Mouse (Mus musculus) intestine, embryonic 14.5 days (tissue): ENCODE results near the gene Crip3. TPM values are rescaled to one million over a fixed set of nuclear protein-coding genes. Genes with fewer than 3 reads are reported as not detected.
A peak's percentile ranks its signal among the peaks of the same experiment; 100 is the strongest.

Experiments
- ATAC-seq: fragments of 200-750 bp; cut with Nextera tagmentation; replicated peaks from 2 replicates; pipeline ENCODE4 v1.8.0; 2017; ENCODE audit warnings: low read depth, moderate number of reproducible peaks, moderate TSS enrichment, moderate library complexity; ENCODE audit not compliant: low FRiP score, low TSS enrichment
- DNase-seq: peaks from one replicate; pipeline ENCODE4 v3.0.0-alpha.2; 2018; ENCODE audit warnings: low spot score
- H3K27ac ChIP-seq: fragments of 300-500 bp; sonication (generic); 2 replicates; pipeline ENCODE4 v1.5.1; 2014; ENCODE audit warnings: low read depth, mild to moderate bottlenecking, control low read depth
- H3K27me3 ChIP-seq: fragments of 300-500 bp; sonication (generic); replicated peaks from 2 replicates; pipeline ENCODE4 v1.6.1; 2014; ENCODE audit warnings: low read length, control low read depth; ENCODE audit not compliant: control insufficient read depth, insufficient read depth
- H3K36me3 ChIP-seq: fragments of 300-500 bp; sonication (generic); 2 replicates; pipeline ENCODE4 v1.6.1; 2014; ENCODE audit warnings: low read length, control low read depth; ENCODE audit not compliant: control insufficient read depth, insufficient read depth
- H3K4me1 ChIP-seq: fragments of 300-500 bp; sonication (generic); replicated peaks from 2 replicates; pipeline ENCODE4 v1.6.1; 2014; ENCODE audit warnings: low read length, control low read depth, mixed read lengths; ENCODE audit not compliant: control insufficient read depth, insufficient read depth
- H3K4me2 ChIP-seq: fragments of 300-500 bp; sonication (generic); 2 replicates; pipeline ENCODE4 v1.6.1; 2014; ENCODE audit warnings: low read length
- H3K4me3 ChIP-seq: fragments of 300-500 bp; sonication (generic); 2 replicates; pipeline ENCODE4 v1.5.1; 2014; ENCODE audit warnings: low read depth, low read length, control low read depth, mixed read lengths
- H3K9ac ChIP-seq: fragments of 300-500 bp; sonication (generic); 2 replicates; pipeline ENCODE4 v1.6.1; 2014; ENCODE audit warnings: mild to moderate bottlenecking, low read length
- H3K9me3 ChIP-seq: fragments of 300-500 bp; sonication (generic); 2 replicates; pipeline ENCODE4 v1.6.1; 2016; ENCODE audit warnings: low read length, control low read depth; ENCODE audit not compliant: control insufficient read depth
- WGBS: fragments of 180-500 bp; shearing (Covaris S2); extraction: QIAGEN DNeasy Blood & Tissue Kit; methylation state at CpG from one replicate; pipeline ENCODE4 v1.1.7; 2014; 5-methylcytosine and 5-hydroxymethylcytosine counted together
- polyA plus RNA-seq: library from polyadenylated mRNA; unstranded; fragments of >200 nt; fragmentation: Nextera tagmentation; extraction: Ambion mirVana; gene quantifications from 2 replicates; pipeline ENCODE4 v1.2.1, GENCODE M21; 2014

Gene Crip3
- polyA plus RNA-seq: 0.57 and 0.67 TPM in 2 replicates

GRCm38 (mm10) chr17:46428761-46429414 lies at the start of gene Crip3:
TSS of gene Crip3 (plus strand) at chr17:46428926.
- 8% methylated on average over 18 of the region's 18 CpGs for WGBS
- Histone ChIP-seq H3K4me2 (peak within 1 kb of the TSS; percentile 41), H3K4me1 (no peaks in the 10 kb centered on the region), H3K9me3 (no peaks in the 10 kb centered on the region), H3K36me3 (no peaks in the 10 kb centered on the region), H3K27ac (no peak within 1 kb of the TSS), H3K9ac (no peak within 1 kb of the TSS), H3K4me3 (0 out of 2 replicates have a peak within 1 kb of the TSS, but pooled peaks have one; percentile 3), H3K27me3 (no peaks in the 10 kb centered on the region)
- DNase-seq: no peak
- 0 out of 2 replicates have a peak, but pooled peaks have one; percentile 12 for ATAC-seq

- no peaks in the 10 kb centered on the region for H3K27me3 ChIP-seq
- DNase-seq (peak; percentile 98), ATAC-seq (peak; percentile 97)
- H3K9me3 ChIP-seq: no peaks in the 10 kb centered on the region
- peaks cover 9% of the 10 kb centered on the region for H3K4me1 ChIP-seq
- H3K4me2 ChIP-seq: peak within 1 kb of the TSS; percentile 60
- H3K9ac ChIP-seq: peak within 1 kb of the TSS; percentile 92
- H3K27ac ChIP-seq: peak within 1 kb of the TSS; percentile 83
- under 1% methylated on average over 58 of the region's 105 CpGs for WGBS
- peak within 1 kb of the TSS; percentile 87 for H3K4me3 ChIP-seq
- peaks cover 19% of the 10 kb centered on the region; the same call in 1 of the 2 replicates for H3K36me3 ChIP-seq
These were observed 45.2 kb upstream of the Crip3 start, which contains the start of gene Zfp318 for GRCm38 (mm10) chr17:46383294-46384060. TSS of gene Zfp318 (plus strand) at chr17:46383731.

GRCm38 (mm10) chr17:46384061-46384801 lies 44.5 kb upstream of the Crip3 start:
- peak; percentile 79 for DNase-seq
- peaks cover 26% of the 10 kb centered on the region; the same call in 1 of the 2 replicates for H3K36me3 ChIP-seq
- H3K27ac ChIP-seq: peak overlapping the region; percentile 83
- H3K9ac ChIP-seq: peak overlapping the region; percentile 92
- H3K9me3 ChIP-seq: no peaks in the 10 kb centered on the region
- 1% methylated on average over 66 of the region's 70 CpGs for WGBS
- H3K4me3 ChIP-seq: peak overlapping the region; percentile 87
- no peaks in the 10 kb centered on the region for H3K27me3 ChIP-seq
- peaks cover 9% of the 10 kb centered on the region for H3K4me1 ChIP-seq
- H3K4me2 ChIP-seq: peak overlapping the region; percentile 60
- peak; percentile 29 for ATAC-seq

- WGBS: 84% methylated on average over 3 of the region's 3 CpGs
- H3K27ac ChIP-seq: no peak overlapping the region
- peaks cover 45% of the 10 kb centered on the region for H3K36me3 ChIP-seq
- no peaks in the 10 kb centered on the region for H3K9me3 ChIP-seq
- no peak for DNase-seq
- no peak for ATAC-seq
- H3K4me2 ChIP-seq: no peak overlapping the region
- peaks cover 9% of the 10 kb centered on the region for H3K4me1 ChIP-seq
- H3K27me3 ChIP-seq: no peaks in the 10 kb centered on the region
- H3K4me3 ChIP-seq: no peak overlapping the region
- H3K9ac ChIP-seq: no peak overlapping the region
These were observed 40.5 kb upstream of the Crip3 start for GRCm38 (mm10) chr17:46388200-46388599.

GRCm38 (mm10) chr17:46393012-46393411 lies 35.7 kb upstream of the Crip3 start:
- no peaks in the 10 kb centered on the region for H3K4me1 ChIP-seq
- no peak overlapping the region for H3K4me2 ChIP-seq
- H3K9ac ChIP-seq: no peak overlapping the region
- H3K27ac ChIP-seq: no peak overlapping the region
- peaks cover 55% of the 10 kb centered on the region for H3K36me3 ChIP-seq
- 47% methylated on average over 2 of the region's 2 CpGs for WGBS
- H3K9me3 ChIP-seq: no peaks in the 10 kb centered on the region
- no peak overlapping the region for H3K4me3 ChIP-seq
- no peak for ATAC-seq
- H3K27me3 ChIP-seq: no peaks in the 10 kb centered on the region
- peak; percentile 58 for DNase-seq

- no peaks in the 10 kb centered on the region for H3K27me3 ChIP-seq
- H3K4me1 ChIP-seq: no peaks in the 10 kb centered on the region
- peaks cover 54% of the 10 kb centered on the region for H3K36me3 ChIP-seq
- no peak overlapping the region for H3K27ac ChIP-seq
- no peak overlapping the region for H3K9ac ChIP-seq
- WGBS: 91% methylated on average over 1 of the region's 1 CpGs
- DNase-seq (no peak), ATAC-seq (no peak)
- H3K4me3 ChIP-seq: no peak overlapping the region
- no peak overlapping the region for H3K4me2 ChIP-seq
- H3K9me3 ChIP-seq: no peaks in the 10 kb centered on the region
These were observed 34.1 kb upstream of the Crip3 start for GRCm38 (mm10) chr17:46394631-46395030.

GRCm38 (mm10) chr17:46408478-46408877 lies 20.2 kb upstream of the Crip3 start:
- no peak overlapping the region for H3K4me3 ChIP-seq
- no peaks in the 10 kb centered on the region for H3K9me3 ChIP-seq
- 38% methylated on average over 3 of the region's 3 CpGs for WGBS
- H3K27me3 ChIP-seq: no peaks in the 10 kb centered on the region
- H3K4me2 ChIP-seq: no peak overlapping the region
- no peak overlapping the region for H3K27ac ChIP-seq
- peaks cover 80% of the 10 kb centered on the region for H3K36me3 ChIP-seq
- H3K9ac ChIP-seq: no peak overlapping the region
- no peak for ATAC-seq
- no peak for DNase-seq
- H3K4me1 ChIP-seq: no peaks in the 10 kb centered on the region

- H3K27me3 ChIP-seq: no peaks in the 10 kb centered on the region
- ATAC-seq (no peak), DNase-seq (no peak)
- peaks cover 9% of the 10 kb centered on the region; the same call in 1 of the 2 replicates for H3K36me3 ChIP-seq
- H3K4me2 ChIP-seq: no peak overlapping the region
- H3K27ac ChIP-seq: no peak overlapping the region
- no peak overlapping the region for H3K9ac ChIP-seq
- H3K4me3 ChIP-seq: no peak overlapping the region
- H3K9me3 ChIP-seq: no peaks in the 10 kb centered on the region
- 73% methylated on average over 5 of the region's 5 CpGs for WGBS
- H3K4me1 ChIP-seq: no peaks in the 10 kb centered on the region
These were observed 10.1 kb upstream of the Crip3 start for GRCm38 (mm10) chr17:46418628-46419027.
